Mouse (Mus musculus): Measurements from ENCODE around the gene Ccdc77.
A peak's percentile ranks its signal among the peaks of the same experiment; 100 is the strongest.

Gene Ccdc77

DNA sequence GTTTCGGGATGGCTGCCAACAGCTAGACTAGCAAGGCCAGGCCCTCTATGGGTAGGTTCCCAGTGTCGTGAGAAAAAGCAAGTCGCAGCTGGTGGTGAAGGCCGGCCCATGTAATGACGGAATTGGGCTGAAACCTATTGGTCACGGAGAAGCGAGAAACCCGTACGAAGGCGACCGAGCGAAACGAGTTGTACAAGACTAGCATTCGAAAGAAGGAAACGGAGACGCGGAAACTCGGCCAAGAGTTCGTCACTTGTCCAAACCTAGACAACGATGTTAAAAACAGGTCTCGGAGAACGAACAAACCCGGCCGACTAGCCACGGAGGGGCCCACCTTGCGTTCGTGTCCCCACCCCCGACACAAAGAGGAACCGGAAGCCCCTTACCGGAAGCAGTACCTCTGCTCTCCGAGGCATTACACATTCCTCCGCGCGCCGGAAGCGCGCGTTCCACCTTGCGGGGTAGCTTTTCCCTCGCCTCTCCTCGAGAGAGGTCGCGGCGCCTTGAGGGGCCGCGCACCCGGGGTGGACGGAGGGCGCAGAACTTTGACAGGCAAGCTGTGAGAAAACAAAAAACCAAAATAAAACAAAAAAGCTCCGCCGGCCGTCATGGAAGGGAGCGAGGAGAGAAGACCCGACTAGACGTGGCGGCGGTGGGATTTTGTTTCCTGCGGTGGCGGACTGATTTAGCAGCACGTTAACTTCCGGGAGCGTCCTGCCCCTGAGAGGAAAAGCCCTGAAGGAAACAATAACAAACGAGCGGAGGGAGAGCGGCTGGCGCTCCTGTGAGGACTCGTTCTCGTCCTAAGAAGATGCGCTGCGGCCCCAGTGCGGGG, at the start of gene Ccdc77, which contains the start of gene Kdm5a:
Ccdc77 (minus strand) TSS at position 687 of the 835 bp plus-strand sequence.
Kdm5a (plus strand) TSS at position 437 of the 835 bp plus-strand sequence.
- peak; percentile 88 for DNase-seq

DNA sequence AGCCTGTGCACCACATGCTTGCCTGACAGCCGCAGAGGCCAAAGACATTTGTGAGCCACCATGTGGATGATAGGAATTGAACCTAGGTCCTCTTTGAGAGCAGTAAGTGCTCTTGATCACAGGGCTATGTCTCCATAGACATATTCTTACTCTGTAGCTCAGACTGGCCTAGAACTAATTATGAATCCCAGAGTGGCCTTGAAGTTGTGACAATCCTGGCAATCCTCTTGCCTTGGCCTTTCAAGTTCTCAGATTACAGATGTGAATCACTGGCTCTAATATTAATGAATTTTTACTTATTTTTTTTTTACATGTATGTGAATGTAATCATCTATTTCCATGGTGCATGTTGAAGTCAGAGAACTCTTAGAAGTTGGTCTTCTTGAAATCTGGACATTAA, 39.8 kb upstream of the Ccdc77 start:
- DNase-seq, result no peak

DNA sequence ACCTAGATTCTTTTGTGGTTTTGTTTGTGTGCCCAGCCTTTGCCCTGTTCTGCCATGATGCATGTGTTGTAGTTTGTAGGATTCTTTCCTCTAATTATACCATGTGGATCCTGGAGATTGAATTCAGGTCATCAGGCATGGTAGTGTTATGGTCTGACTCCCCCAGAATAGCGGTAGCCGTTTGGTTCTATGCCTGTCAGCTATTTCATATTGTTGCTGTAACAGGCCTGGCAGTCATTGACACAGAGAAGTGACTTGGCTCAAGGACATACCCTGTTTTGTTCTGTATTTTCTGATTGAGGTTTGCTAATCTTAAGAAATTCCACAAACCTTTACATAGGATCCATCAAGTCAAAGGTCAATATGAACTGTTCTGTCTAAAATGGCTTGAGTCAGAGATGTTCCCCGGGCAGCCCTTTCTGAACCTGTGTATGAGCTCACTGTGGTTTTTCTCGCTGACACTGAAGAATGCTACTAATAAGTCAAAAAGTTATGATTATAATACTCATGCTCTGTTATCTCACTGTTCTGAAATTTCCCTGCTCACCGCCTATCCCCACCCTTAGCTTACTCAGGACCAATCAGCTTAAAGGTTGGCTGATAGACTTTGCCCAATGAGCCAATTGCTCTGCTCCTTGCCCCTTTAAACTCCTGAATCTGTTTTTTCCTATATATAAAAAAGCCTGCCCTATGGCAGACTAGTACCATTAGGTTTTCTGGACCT, 31.6 kb upstream of the Ccdc77 start:
- DNase-seq, result no peak

DNA sequence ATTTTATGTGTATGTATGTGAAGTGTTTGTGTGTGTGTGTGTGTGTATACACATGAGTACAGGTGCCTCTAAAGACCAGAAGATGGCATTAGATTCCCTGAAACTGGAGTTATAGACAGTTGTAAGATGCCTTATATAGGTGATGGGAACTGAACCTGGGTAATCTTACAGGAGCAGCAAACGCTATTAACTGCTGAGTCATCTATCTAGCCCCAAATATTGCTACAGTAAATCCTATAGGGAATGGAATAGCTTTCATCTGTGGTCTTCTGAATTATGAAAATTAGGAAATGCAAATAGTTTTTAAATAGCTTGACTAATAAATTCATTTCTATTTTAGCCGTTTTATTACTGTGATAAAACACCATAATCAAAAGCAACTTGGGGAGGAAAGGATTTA, 28.6 kb upstream of the Ccdc77 start:
- no peak for DNase-seq

DNA sequence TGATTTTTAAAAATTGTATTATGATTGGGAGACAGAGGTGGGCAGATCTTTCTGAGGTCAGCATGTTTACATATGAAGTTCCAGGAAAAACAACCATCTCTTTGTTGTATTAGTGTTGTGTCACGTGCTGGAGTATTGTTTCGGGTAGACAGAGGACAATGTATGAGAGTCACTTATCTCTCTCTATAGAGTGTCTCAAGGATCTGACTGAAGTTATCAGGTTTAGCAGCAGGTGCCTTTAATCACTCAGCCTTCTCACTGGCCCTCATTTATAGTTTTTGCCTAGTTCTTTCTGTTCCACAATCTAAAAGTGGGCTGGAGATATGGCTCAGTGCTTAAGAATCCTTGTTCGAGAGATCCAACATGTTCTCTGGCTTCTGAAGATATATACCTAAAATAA, 25.9 kb upstream of the Ccdc77 start:
- DNase-seq, result no peak

DNA sequence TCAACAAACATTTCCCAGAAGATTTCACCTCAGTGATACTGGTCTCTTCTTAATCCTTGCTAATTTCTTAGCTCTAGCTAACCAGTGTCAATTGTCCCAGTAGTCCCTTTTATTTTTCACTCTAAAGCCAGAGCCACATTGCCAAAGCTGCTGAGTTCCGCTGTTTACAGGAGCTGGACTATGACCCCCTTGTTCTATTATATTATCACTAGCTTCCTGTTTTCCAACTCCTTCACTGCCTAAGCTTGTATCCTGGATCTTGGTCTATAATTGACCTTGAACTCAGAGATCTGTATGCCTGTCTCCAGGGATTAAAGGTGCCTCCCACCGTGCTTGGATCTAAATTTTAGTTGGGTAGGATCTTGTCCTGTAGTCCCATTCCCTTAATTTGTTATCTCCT, 12.6 kb upstream of the Ccdc77 start:
- no peak for DNase-seq

DNA sequence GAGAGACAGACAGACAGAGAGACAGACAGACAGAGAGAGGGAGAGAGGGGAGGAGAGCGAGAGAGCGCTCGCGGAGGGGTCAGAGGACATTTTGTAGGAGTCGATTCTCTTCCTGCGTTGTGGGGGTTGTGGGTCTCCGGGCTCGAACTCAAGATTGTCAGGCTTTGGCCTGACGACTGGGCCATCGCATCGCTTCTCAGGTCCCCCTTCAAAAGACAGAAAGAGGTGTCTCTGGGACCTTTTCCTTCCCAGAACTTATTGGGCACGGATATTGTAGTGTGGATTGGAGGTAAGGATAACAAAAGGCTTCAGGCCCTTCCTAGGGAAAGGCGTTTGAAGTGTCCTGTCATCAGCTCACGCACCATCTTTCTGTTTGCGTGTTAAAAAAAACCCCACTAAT, 877 bp upstream of the Ccdc77 start:
- no peak for DNase-seq

DNA sequence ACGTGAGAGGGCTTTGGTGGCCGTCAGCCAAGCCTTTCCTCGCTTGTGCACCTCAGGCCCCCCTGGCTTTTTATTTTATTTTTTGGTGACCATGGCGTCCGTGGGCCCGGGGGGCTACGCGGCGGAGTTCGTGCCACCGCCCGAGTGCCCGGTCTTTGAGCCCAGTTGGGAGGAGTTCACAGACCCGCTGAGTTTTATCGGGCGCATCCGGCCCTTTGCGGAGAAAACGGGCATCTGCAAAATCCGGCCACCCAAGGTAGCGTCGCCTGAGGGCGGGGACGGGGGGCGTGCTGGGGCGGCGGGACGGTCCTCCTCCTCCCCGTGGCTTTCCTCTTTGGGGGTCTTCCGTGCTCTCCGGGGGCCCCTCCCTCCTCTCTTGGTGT, 340 bp upstream of the Ccdc77 start:
- DNase-seq, result no peak

DNA sequence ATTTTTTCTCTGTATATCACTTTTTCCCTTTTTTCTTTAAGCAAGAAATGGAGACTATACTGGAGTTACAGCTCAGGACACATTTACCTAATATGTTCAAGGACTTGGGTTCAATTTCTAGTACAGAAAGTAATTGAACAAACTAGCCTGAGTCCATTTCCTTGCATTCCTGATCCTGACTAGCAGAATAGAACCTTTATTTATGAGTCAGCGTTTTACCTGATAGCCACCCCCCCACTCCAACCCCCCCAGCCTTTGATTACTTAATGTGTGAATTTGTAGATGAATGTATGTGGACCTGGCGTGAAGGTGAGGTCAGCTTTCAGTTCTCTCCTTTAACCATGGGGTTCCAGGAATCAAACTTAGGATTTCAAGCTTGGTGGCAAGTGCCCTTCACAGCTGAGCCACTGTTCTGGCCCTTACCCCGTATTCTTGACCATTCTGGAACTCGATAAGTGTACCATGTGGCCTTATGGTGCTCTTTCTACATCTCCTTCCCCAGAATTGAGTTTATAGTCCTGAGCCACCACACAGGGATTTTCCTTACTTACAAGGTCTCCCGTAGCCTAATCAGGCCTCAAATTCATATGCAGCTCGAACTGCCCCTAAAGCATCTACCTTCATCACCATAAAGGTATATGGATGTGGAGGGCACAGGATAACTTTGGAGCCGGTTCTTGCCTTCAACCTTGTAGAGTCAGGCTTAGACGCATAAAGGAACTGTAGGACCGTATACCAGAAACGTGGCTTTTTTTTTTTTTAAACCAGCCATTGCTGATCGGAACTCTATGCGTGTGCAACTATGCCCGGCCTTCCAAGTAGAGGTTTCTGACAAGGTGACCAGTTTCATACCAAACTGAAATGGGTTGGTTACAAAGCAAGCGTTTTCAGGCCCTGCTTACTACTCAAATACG, 1.1 kb downstream of the Ccdc77 start:
- no peak for DNase-seq

DNA sequence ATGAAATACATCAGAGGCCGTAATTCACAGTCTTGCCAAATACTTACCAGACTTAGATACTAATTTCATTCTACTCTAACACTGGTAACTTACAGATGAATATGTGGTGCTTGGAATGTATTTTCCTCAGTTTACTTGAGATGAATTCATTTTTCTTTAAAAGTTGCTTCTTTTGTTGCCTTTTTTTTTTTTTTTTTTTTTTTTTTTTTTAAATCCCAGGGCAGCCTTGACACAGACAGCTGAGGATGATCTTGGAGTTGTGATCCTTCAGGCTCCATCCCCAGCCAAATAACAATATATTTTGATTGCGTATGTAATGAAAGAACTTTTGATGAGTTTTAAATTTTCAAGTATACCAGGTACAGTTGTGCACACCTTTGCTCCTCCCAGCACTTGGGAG, 2.0 kb downstream of the Ccdc77 start:
- DNase-seq, result no peak

DNA sequence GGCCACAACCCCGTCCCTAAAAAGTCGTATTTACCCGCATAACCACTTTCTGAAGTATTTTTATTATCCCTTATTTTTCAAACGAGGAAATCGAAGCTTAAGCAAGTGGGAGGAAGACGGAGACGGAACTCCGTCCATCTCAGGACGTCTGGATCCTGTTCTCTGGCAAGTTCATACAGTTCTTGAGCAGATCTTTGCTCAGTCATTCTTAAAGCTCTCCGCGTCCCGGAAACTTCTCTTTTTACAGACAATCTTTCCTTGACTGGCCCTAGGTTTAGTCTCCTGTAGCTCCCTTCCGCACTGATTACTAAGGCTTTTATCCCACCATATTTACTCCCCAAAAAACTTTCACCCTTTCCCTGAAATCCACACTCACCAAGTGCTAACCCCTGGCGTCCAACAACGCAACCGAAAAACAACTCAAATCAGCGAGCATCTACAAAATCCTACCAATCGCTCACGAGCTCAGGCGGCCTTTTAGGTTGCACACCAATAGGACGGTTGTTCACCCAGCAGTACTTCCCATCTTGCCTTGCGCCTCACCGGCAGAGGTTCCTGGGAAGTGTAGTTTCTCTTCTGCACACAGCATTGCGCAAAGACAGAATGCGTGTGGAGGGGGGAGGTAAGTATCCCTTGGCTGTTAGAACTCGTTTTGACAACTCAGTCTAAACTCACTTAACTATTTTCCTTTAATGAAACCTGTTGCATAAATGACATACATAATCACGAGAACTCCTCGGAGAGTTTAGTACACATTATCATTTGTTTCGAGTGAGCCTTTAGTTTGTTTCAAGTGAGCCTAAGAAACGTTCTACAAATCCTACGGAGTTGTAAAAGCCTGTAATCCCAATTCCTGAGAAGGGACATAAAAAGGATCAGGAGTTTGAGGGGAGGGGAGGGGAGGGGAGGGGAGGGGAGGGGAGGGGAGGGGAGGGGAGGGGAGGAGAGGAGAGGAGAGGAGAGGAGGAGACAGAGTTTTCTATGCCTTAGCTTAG, 6.9 kb downstream of the Ccdc77 start:
- DNase-seq, result peak; percentile 68

DNA sequence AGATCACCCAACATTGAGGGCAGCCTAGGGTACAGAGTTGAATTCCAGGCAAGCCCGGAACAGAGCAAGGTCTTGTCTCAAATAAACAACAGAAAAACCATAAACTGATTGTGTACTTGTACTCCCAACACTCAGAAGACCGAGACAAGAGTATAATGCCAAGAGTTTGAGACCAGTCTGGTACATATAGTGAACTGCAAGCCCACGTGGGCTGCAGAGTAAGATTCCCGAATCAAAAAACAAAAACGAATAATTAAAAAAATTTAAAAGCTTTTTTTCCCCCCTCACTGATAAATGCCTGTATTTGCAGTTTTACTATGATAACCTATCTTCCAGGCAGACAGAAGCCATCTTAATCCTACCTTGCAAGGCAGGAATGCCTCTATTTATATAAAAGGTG, 7.7 kb downstream of the Ccdc77 start:
- DNase-seq, result no peak

DNA sequence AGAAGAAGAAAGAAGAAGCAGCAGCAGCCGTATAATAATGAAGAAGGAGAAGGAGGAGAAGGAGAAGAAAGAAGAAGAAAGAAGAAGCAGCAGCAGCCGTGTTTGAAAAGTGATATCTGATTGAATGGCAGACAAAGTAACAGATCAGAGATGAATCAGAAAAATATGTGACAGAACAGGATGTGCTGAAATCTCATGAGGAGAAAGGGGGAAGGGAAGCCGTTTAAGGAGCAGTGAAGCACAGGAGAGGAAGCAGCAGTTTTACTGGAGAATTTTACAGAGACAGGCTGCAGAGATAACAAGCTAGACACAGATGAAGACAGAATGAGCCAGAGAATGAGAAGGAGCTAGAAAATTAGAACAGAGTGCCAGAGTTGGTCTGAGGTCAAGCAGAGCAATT, 15.2 kb downstream of the Ccdc77 start:
- no peak for DNase-seq

DNA sequence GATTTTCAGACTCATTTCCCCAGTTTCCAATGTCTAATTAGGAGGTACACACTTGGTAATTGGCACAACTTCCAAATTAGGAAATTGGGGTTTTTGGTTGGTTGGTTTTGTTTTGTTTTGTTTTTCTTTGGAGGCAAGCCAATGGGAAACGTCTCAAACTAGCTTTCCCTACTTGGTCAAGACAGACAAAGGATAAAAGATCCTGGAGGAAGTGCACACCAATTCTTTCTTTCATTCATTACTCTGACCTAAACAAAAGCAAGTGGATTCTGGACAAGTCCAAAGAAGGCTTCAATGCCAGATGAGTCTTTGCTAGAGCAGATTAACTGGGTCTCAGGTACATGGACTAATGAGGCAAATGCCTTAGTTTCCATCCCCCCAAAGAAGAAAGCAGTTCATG, 20.2 kb downstream of the Ccdc77 start:
- no peak for DNase-seq

DNA sequence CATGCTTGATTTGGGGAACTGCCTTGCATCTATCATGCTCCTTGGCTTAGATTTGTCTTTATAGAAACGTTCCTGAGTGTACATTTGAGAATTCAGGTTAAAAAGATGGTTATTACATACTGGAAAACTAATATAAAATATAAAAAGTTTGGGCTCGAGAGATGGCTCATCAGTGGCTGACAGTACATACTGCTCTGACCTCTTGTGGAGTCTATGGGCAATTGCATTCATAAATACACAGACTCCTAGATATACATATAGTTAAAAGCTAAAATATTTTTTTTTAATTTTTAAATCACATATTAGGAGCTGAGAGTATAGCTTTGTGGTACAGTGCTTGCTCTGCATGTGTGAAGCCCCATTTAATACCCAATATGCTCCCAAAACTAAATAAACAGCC, 31.8 kb downstream of the Ccdc77 start:
- DNase-seq, result no peak

DNA sequence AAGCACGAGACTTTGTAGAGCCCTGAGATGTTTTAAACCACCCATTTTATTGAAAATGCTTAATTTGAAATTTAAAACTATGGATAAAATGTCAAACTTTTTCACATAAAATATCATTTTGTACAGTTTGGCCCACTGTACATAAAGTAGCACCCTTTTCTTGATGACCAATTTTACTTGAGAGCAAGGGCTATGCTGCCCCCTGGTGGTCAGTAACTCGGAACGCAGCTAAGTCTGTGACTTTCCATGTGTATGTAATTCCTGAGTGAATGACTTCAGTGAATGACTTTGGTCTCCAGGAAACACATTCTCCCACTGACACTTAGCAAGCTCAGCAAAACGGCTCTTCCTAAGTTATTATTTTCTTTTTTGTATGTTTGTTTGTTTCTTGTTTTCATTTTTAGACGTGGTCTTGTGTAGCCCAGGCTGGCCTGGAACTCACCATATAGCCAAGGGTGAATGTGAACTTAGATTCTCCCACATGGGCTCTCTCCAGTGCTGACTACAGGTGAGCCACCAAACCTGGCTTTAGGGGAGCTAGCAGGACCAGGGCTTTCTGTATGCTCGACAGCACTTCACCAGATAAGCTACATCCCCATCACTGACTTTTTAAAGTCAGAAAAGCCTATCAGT, 39.8 kb downstream of the Ccdc77 start:
- peak; percentile 75 for DNase-seq

DNA sequence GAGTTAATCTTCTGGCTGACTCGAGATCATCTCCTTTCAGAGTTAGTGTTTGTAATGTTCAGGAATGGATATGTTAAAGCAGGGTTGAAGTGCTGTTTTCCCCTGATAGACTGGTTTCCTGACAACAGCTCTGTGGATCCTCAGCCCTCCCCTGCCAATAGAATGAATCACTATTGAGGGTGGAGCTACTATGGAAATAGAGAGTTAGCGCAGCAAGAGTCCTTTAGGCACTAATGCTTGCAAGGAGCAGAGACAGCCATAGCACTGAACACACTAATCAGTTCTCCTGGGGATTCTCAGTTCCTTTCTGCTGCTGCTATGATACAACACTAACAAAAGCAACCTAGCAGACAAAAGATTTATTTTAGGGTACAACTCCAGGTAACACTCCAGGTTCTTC, 43.8 kb downstream of the Ccdc77 start:
- no peak for DNase-seq

DNA sequence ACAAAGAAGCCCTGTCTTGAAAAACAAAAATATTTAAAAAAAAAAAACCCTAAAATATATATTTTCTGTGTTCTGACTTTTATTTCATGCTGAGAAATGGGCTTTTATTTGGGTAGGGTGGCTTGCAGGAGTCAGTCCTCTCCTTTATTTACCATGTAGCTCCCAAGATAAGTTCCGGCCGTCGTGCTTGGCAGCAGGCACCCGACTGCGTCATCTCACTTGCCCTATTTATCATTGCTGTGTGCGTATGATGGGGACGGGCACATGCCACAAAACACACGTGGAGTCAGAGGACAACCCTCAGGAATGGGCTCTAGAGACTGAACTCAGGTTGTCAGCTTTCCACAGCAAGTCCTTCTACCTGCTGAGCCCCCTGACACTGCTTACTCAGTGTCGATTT, 45.0 kb downstream of the Ccdc77 start:
- DNase-seq, result no peak

DNA sequence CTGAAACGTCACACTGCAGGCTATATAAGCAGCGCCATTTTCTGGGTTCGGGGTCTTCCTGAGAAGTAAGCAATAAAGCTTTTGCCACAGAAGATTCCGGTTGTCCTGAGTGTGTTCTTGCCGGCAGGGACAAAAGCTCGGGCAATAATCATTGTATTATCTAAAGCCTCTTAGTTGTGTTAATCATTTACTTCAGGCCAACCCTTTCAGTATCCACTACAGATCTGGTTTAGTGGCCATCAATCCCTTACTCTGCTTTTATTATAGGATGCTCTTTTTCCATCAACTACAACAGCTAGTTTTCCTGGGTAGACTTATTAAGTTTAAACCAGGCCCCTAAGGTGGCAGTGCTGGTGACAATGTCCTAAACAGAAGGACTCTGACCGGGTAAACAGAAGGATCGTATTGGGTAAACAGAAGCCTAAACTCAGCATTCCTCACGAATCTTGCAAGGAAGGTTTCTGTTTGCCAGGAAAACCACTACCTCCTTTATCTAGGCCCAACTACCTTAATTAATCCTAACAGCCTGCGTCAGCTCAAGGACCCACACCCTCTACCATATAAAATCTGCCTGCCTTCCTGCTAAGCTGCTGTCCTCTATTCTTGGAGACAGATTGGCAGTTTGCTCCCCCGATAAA, 45.8 kb downstream of the Ccdc77 start:
- no peak for DNase-seq

DNA sequence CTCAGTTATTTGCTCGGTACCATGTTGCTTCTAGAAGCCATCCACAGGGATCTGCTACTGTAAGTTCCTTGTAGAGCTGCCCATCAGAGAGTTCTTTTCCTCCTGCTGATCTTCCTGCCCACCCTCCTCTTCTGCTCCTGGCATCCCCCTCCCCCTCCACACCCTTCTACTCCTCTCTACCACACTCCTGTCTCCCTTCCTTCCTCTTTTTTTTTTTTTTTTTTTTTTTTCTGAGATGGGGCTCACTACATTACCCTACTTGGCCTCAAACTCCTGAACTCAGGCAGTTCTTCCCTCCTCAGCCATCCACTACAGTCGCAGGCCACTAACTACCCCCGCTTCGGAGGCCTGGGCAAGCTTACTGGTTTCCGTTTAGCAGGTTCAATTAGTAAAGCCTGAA, 51.7 kb downstream of the Ccdc77 start:
- DNase-seq, result no peak

DNA sequence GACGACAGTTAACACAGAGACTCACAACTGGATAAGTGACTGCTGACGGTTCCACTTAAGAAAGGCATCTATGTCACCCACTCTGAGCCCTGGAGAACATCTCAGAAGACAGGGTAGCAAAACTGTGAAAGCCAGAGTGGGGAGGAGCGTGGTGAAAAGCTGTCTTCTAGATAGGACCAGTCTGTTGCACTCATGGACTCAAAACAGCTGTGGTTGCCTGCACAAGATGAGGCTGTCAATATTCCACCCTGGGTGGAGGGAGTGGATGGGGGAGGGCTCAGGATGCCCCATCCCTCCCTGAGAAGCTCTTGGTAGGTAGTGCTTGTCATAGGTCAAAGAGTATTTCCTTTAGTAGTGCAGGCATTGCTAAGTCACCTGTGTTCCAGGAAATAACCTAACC, 54.4 kb downstream of the Ccdc77 start:
- DNase-seq, result no peak

Measured in right cerebral cortex, postnatal 4 days (tissue).